ENCODE assay signal across 16 mouse cellular contexts in genomic region chr5:100779002-100779401, GRCm38 (mm10).
"Had no signal": no experiment of that assay in that cellular context is flagged by ENCODE, and none has a peak within 500 bp of the region (broad histone marks: within the 10 kb centered on the region; RNA-seq: fewer than 3 reads in every experiment).

No protein-coding gene starts in this region.

- H3K9me3 ChIP-seq: neural tube, embryonic 13.5 days; neural tube, embryonic 15.5 days; stomach, embryonic 15.5 days had no signal

- H3K4me1 ChIP-seq: neural tube, embryonic 13.5 days; neural tube, embryonic 15.5 days; stomach, embryonic 15.5 days had no signal

- H3K4me3 ChIP-seq: neural tube, embryonic 13.5 days; neural tube, embryonic 15.5 days; stomach, embryonic 15.5 days had no signal

- H3K9ac ChIP-seq: neural tube, embryonic 13.5 days; neural tube, embryonic 15.5 days; stomach, embryonic 15.5 days had no signal

- DNase-seq: retina, postnatal 1 day; right cerebral cortex, adult 18-20 months; right cerebral cortex, postnatal 14 days; right cerebral cortex, postnatal 25 days; right cerebral cortex, postnatal 4 days; spleen, adult 18-20 months; thymus, adult 18-20 months; thymus, adult 2 months; thymus, postnatal 14 days; thymus, postnatal 25 days; thymus, postnatal 36 days; thymus, postnatal 4 days had no signal

- H3K27me3 ChIP-seq: neural tube, embryonic 13.5 days; neural tube, embryonic 15.5 days; stomach, embryonic 15.5 days had no signal

- H3K27ac ChIP-seq: neural tube, embryonic 13.5 days; neural tube, embryonic 15.5 days; stomach, embryonic 15.5 days; stomach, postnatal 0 days had no signal
